Mouse (Mus musculus): ENCODE results near the gene Cyba.

- TF ChIP-seq POLR2A (IDR thresholded peaks at IDR 0.05; ENCODE audit: low read depth, low read length) (no peak), CTCF (IDR thresholded peaks at IDR 0.05; ENCODE audit: borderline replicate concordance, insufficient read depth, low read length) (peak; percentile 12; the same call in 1 of the 2 replicates)
These were observed 2.6 kb upstream of the Cyba start for GRCm38 (mm10) chr8:122435375-122435774.

Measured in embryonic fibroblast, embryonic 13.5 days (primary cell).